Mouse (Mus musculus): ENCODE results near the gene Mrln. TPM values are rescaled to one million over a fixed set of nuclear protein-coding genes. Genes with fewer than 3 reads are reported as not detected.

The Mrln gene
- polyA plus RNA-seq, 1 experiment from 2014 or later: 4.9 TPM

- Histone ChIP-seq H3K4me1 (ENCODE audit: insufficient read depth, low read length) (no peaks in the 10 kb centered on the region), H3K36me3 (ENCODE audit: insufficient read depth, low read length) (no peaks in the 10 kb centered on the region), H3K4me2 (replicated peaks; ENCODE audit: low read depth, low read length) (no peak overlapping the region), H3K27ac (ENCODE audit: low read length) (no peak overlapping the region), H3K4me3 (ENCODE audit: low read length) (no peak overlapping the region), H3K9ac (replicated peaks; ENCODE audit: low read length) (no peak overlapping the region), H3K9me3 (ENCODE audit: low read length) (no peaks in the 10 kb centered on the region), H3K27me3 (ENCODE audit: insufficient read depth, low read length) (no peaks in the 10 kb centered on the region)
- ATAC-seq (ENCODE audit: low FRiP score, low TSS enrichment): no peak
- 70% methylated on average over 4 of the region's 4 CpGs for WGBS
These were observed 59.3 kb downstream of the Mrln start for GRCm38 (mm10) chr10:70263681-70264189.

- H3K9me3 ChIP-seq (ENCODE audit: low read length): no peaks in the 10 kb centered on the region
- no peaks in the 10 kb centered on the region for H3K4me1 ChIP-seq (ENCODE audit: insufficient read depth, low read length)
- no peak overlapping the region for H3K4me3 ChIP-seq (ENCODE audit: low read length)
- H3K36me3 ChIP-seq (ENCODE audit: insufficient read depth, low read length): no peaks in the 10 kb centered on the region
- no peak overlapping the region for H3K9ac ChIP-seq (replicated peaks; ENCODE audit: low read length)
- no peaks in the 10 kb centered on the region for H3K27me3 ChIP-seq (ENCODE audit: insufficient read depth, low read length)
- H3K27ac ChIP-seq (ENCODE audit: low read length): no peak overlapping the region
- ATAC-seq (ENCODE audit: low FRiP score, low TSS enrichment): no peak
- no peak overlapping the region for H3K4me2 ChIP-seq (replicated peaks; ENCODE audit: low read depth, low read length)
- 85% methylated on average over 9 of the region's 9 CpGs for WGBS
These were observed 60.0 kb downstream of the Mrln start for GRCm38 (mm10) chr10:70264337-70265036.

- no peak overlapping the region for H3K4me2 ChIP-seq (replicated peaks; ENCODE audit: low read depth, low read length)
- H3K27ac ChIP-seq (ENCODE audit: low read length): no peak overlapping the region
- H3K4me1 ChIP-seq (ENCODE audit: insufficient read depth, low read length): no peaks in the 10 kb centered on the region
- 81% methylated on average over 6 of the region's 6 CpGs for WGBS
- H3K9me3 ChIP-seq (ENCODE audit: low read length): no peaks in the 10 kb centered on the region
- no peak overlapping the region for H3K9ac ChIP-seq (replicated peaks; ENCODE audit: low read length)
- no peak for ATAC-seq (ENCODE audit: low FRiP score, low TSS enrichment)
- H3K36me3 ChIP-seq (ENCODE audit: insufficient read depth, low read length): no peaks in the 10 kb centered on the region
- no peak overlapping the region for H3K4me3 ChIP-seq (ENCODE audit: low read length)
- no peaks in the 10 kb centered on the region for H3K27me3 ChIP-seq (ENCODE audit: insufficient read depth, low read length)
These were observed 62.0 kb downstream of the Mrln start for GRCm38 (mm10) chr10:70266501-70266900.

- 76% methylated on average over 23 of the region's 23 CpGs for WGBS
- Histone ChIP-seq H3K36me3 (ENCODE audit: insufficient read depth, low read length) (no peaks in the 10 kb centered on the region), H3K27ac (ENCODE audit: low read length) (no peak overlapping the region), H3K27me3 (ENCODE audit: insufficient read depth, low read length) (no peaks in the 10 kb centered on the region), H3K9ac (replicated peaks; ENCODE audit: low read length) (no peak overlapping the region), H3K4me3 (ENCODE audit: low read length) (no peak overlapping the region), H3K9me3 (ENCODE audit: low read length) (no peaks in the 10 kb centered on the region), H3K4me1 (ENCODE audit: insufficient read depth, low read length) (no peaks in the 10 kb centered on the region), H3K4me2 (replicated peaks; ENCODE audit: low read depth, low read length) (no peak overlapping the region)
- ATAC-seq (ENCODE audit: low FRiP score, low TSS enrichment): no peak
These were observed 64.3 kb downstream of the Mrln start for GRCm38 (mm10) chr10:70268581-70269446.

Other genes with a start within 250 kb of the Mrln start
- 18.3 and 22.4 TPM in 2 replicates for gene Ccdc6, start 107.5 kb upstream of the Mrln start, polyA plus RNA-seq (2015; fragmentation: Nextera tagmentation; extraction: Ambion mirVana)
- 5.2 and 5.5 TPM in 2 replicates for gene Slc16a9, start 40.4 kb downstream of the Mrln start, polyA plus RNA-seq (2015; fragmentation: Nextera tagmentation; extraction: Ambion mirVana)
- 6.6 and 6.7 TPM in 2 replicates for gene Fam13c, start 235.8 kb downstream of the Mrln start, polyA plus RNA-seq (2015; fragmentation: Nextera tagmentation; extraction: Ambion mirVana)

Data from kidney, embryonic 16.5 days (tissue).